18 mouse cellular contexts compared by ENCODE assay signal in the genomic region with DNA sequence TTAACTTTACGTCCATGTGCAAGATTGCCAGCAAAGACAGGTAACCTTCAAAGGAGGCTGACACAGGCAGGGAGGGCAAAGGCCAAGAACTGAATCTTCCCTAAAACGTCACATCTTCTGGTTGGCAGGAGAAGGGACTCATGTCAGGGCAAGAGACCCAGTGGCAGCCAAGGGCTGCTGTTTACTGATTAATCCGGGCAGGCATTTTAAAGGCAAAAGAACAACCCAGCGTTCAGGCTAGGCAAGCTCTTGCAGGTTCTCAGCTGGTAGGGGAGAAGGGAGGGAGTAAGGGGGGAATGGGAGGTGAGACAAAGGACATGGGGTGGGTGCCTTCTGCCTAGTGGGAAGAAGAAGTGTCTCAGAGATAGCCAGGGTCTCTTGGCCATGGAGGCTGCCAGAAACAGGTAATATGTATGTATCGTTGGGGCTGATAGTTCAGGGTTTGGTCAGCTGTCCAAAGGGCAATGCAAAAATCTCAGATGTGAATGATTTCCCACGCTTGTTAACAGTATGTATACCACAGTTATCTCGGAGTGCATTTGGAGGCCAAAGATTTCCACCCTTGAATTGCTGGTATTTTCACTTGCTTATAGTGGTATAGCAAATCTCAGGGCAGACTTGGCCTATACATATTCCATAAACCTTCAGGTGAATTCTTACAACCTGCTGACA.
A peak's percentile ranks its signal among the peaks of the same experiment; 100 is the strongest.
DNase-seq lines count a peak whose midpoint lies in the region; ATAC-seq and TF ChIP-seq lines count a peak whose summit lies in the region.
"Had no signal": no experiment of that assay in that cellular context is flagged by ENCODE, and none has a peak within 500 bp of the region (broad histone marks: within the 10 kb centered on the region; RNA-seq: fewer than 3 reads in every experiment).

No protein-coding gene starts in this region.

- no peak for TF ChIP-seq CTCF in liver, postnatal 0 days (IDR thresholded peaks at IDR 0.05; ENCODE audit: low read depth)

- no peak for DNase-seq in liver, postnatal 0 days
- DNase-seq in kidney, adult 9 months, result peak; percentile 93
- DNase-seq in kidney, postnatal 4 days, result peak; percentile 37 to 61
- DNase-seq in yolk sac, embryonic 10.5 days (ENCODE audit: low spot score), result peak; percentile 3
- no peak for DNase-seq in forebrain, embryonic 10.5 days (ENCODE audit: extremely low spot score, low spot score)
- DNase-seq in ovary, postnatal 36 days (ENCODE audit: low spot score), result no peak
- DNase-seq: adrenal gland, adult 8-10 months; cerebellum, adult 9-10 months; heart, adult 11 months; spleen, adult 18-20 months had no signal

- no peak overlapping the region for H3K27ac ChIP-seq in liver, postnatal 0 days (ENCODE audit: low read depth)
- H3K27ac ChIP-seq in liver, embryonic 12.5 days, result no peak overlapping the region
- H3K27ac ChIP-seq in forebrain, embryonic 10.5 days, result no peak overlapping the region
- H3K27ac ChIP-seq: forebrain, embryonic 13.5 days; heart, embryonic 15.5 days; limb, embryonic 10.5 days; liver, embryonic 15.5 days; midbrain, embryonic 12.5 days had no signal

- 0 out of 2 replicates have a peak, but pooled peaks have one; percentile 27 for ATAC-seq in liver, postnatal 0 days
- no peak for ATAC-seq in liver, embryonic 12.5 days
- ATAC-seq: forebrain, embryonic 13.5 days; inflammation-experienced regulatory T-cells, adult 6 months had no signal

- no peaks in the 10 kb centered on the region for H3K36me3 ChIP-seq in liver, postnatal 0 days (replicated peaks; ENCODE audit: insufficient read depth, low read length)
- H3K36me3 ChIP-seq in liver, embryonic 12.5 days, result no peaks in the 10 kb centered on the region
- H3K36me3 ChIP-seq in forebrain, embryonic 10.5 days (replicated peaks), result no peaks in the 10 kb centered on the region
- H3K36me3 ChIP-seq: heart, embryonic 15.5 days; limb, embryonic 10.5 days; liver, embryonic 15.5 days; midbrain, embryonic 12.5 days had no signal

- H3K4me1 ChIP-seq in liver, postnatal 0 days (ENCODE audit: insufficient read depth), result no peaks in the 10 kb centered on the region
- no peaks in the 10 kb centered on the region for H3K4me1 ChIP-seq in liver, embryonic 12.5 days
- no peaks in the 10 kb centered on the region; the same call in 1 of the 2 replicates for H3K4me1 ChIP-seq in forebrain, embryonic 10.5 days
- H3K4me1 ChIP-seq: forebrain, embryonic 13.5 days; heart, embryonic 15.5 days; liver, embryonic 15.5 days; midbrain, embryonic 12.5 days had no signal

- H3K4me3 ChIP-seq in liver, postnatal 0 days (ENCODE audit: low read depth, low read length), result no peak overlapping the region
- no peak overlapping the region for H3K4me3 ChIP-seq in liver, embryonic 12.5 days
- no peak overlapping the region for H3K4me3 ChIP-seq in forebrain, embryonic 10.5 days
- H3K4me3 ChIP-seq: forebrain, embryonic 13.5 days; heart, embryonic 15.5 days; limb, embryonic 10.5 days; liver, embryonic 15.5 days; midbrain, embryonic 12.5 days; myocyte had no signal

- no peak overlapping the region for H3K9ac ChIP-seq in liver, postnatal 0 days (replicated peaks)
- no peak overlapping the region for H3K9ac ChIP-seq in liver, embryonic 12.5 days
- H3K9ac ChIP-seq: forebrain, embryonic 13.5 days; heart, embryonic 15.5 days; liver, embryonic 15.5 days; midbrain, embryonic 12.5 days had no signal

- no peak for TF ChIP-seq EP300 in liver, postnatal 0 days (IDR thresholded peaks at IDR 0.05; ENCODE audit: low read depth)

- no peak overlapping the region for H3K4me2 ChIP-seq in liver, postnatal 0 days (ENCODE audit: low read depth, low read length)
- no peak overlapping the region for H3K4me2 ChIP-seq in liver, embryonic 12.5 days
- H3K4me2 ChIP-seq: forebrain, embryonic 13.5 days; heart, embryonic 15.5 days; liver, embryonic 15.5 days; midbrain, embryonic 12.5 days had no signal

- no peaks in the 10 kb centered on the region for H3K9me3 ChIP-seq in liver, postnatal 0 days (ENCODE audit: low read length)
- H3K9me3 ChIP-seq in liver, embryonic 12.5 days (replicated peaks), result no peaks in the 10 kb centered on the region
- H3K9me3 ChIP-seq in forebrain, embryonic 10.5 days, result no peaks in the 10 kb centered on the region
- H3K9me3 ChIP-seq: forebrain, embryonic 13.5 days; heart, embryonic 15.5 days; limb, embryonic 10.5 days; liver, embryonic 15.5 days; midbrain, embryonic 12.5 days had no signal

- 50% methylated on average over 7 of the region's 7 CpGs for WGBS in liver, postnatal 0 days (ENCODE audit: insufficient replicate concordance)
- 57% methylated on average over 7 of the region's 7 CpGs for WGBS in liver, embryonic 12.5 days (ENCODE audit: insufficient replicate concordance)
- 71% methylated on average over 7 of the region's 7 CpGs for WGBS in forebrain, embryonic 10.5 days

- H3K27me3 ChIP-seq in liver, postnatal 0 days (ENCODE audit: insufficient read depth, low read length), result no peaks in the 10 kb centered on the region
- H3K27me3 ChIP-seq in liver, embryonic 12.5 days (replicated peaks), result no peaks in the 10 kb centered on the region
- H3K27me3 ChIP-seq in forebrain, embryonic 10.5 days (ENCODE audit: poor library complexity, severe bottlenecking), result no peaks in the 10 kb centered on the region
- H3K27me3 ChIP-seq: forebrain, embryonic 13.5 days; heart, embryonic 15.5 days; liver, embryonic 15.5 days; midbrain, embryonic 12.5 days had no signal

Comparison
In these comparisons a context has a peak if more than half of its experiments do, and no peak if none do; other contexts are left out.
1. DNase-seq: peak in kidney, adult 9 months (single experiment), kidney, postnatal 4 days (2 of 2) and yolk sac, embryonic 10.5 days (single experiment); none in liver, postnatal 0 days (single experiment), forebrain, embryonic 10.5 days (single experiment) and ovary, postnatal 36 days (single experiment).